Comparison of ENCODE assay signal across 15 mouse cellular contexts in genomic region chr12:65273807-65274206, GRCm38 (mm10). TPM values are rescaled to one million over a fixed set of nuclear protein-coding genes. Genes with fewer than 3 reads are reported as not detected.
DNase-seq lines count a peak whose midpoint lies in the region; ATAC-seq and TF ChIP-seq lines count a peak whose summit lies in the region.
"Had no signal": no experiment of that assay in that cellular context is flagged by ENCODE, and none has a peak within 500 bp of the region (broad histone marks: within the 10 kb centered on the region; RNA-seq: fewer than 3 reads in every experiment).

No protein-coding gene starts in this region.

- DNase-seq in cerebellum, adult 9-10 months = peak; percentile 11
- no peak for DNase-seq in cerebellum, adult 8-10 months
- DNase-seq in layer of hippocampus, adult 11-12 months (ENCODE audit: low spot score) = peak; percentile 21
- DNase-seq in layer of hippocampus, postnatal 10 days (ENCODE audit: low spot score in 2 of 2) = no peak
- DNase-seq in embryo, embryonic 11 days = peak; percentile 50
- DNase-seq in urinary bladder, adult 18-20 months (ENCODE audit: low spot score in 2 of 2) = no peak
- DNase-seq: kidney, adult 2 months; thymus, postnatal 14 days had no signal

- no peak for ATAC-seq in monocyte, adult 5-6 weeks (replicated peaks; ENCODE audit: insufficient number of reproducible peaks, low FRiP score, low TSS enrichment, poor library complexity, severe bottlenecking)

- peak; percentile 23; the same call in 1 of the 2 replicates for TF ChIP-seq CTCF in E14TG2a.4 (conservative IDR thresholded peaks at IDR 0.05; ENCODE audit: low read length)

- H3K9me3 ChIP-seq in E14TG2a.4 (ENCODE audit: low read length) = peaks cover 3% of the 10 kb centered on the region; the same call in 1 of the 2 replicates
- H3K9me3 ChIP-seq: embryonic facial prominence, embryonic 15.5 days; heart, embryonic 15.5 days; midbrain, embryonic 10.5 days had no signal

- H3K4me3 ChIP-seq in E14TG2a.4 (replicated peaks; ENCODE audit: low read length) = no peak overlapping the region
- H3K4me3 ChIP-seq: embryonic facial prominence, embryonic 15.5 days; heart, embryonic 15.5 days; midbrain, embryonic 10.5 days had no signal

- H3K27me3 ChIP-seq in E14TG2a.4 (ENCODE audit: insufficient read depth, low read length) = no peaks in the 10 kb centered on the region
- H3K27me3 ChIP-seq: embryonic facial prominence, embryonic 15.5 days; heart, embryonic 15.5 days had no signal

- H3K4me1 ChIP-seq in E14TG2a.4 (replicated peaks; ENCODE audit: low read depth, low read length) = peaks cover 11% of the 10 kb centered on the region
- H3K4me1 ChIP-seq: embryonic facial prominence, embryonic 15.5 days; heart, embryonic 15.5 days; midbrain, embryonic 10.5 days had no signal

- no peaks in the 10 kb centered on the region for H3K36me3 ChIP-seq in E14TG2a.4 (ENCODE audit: insufficient read depth, low read length)
- H3K36me3 ChIP-seq: embryonic facial prominence, embryonic 15.5 days; heart, embryonic 15.5 days; midbrain, embryonic 10.5 days had no signal

RNA-seq across cellular contexts. Expression of gene Wdr20rt, which starts 48.5 kb away (rescaled TPM):
- not detected for total RNA-seq in layer of hippocampus, postnatal 10 days (2021)
- not detected in 3 replicates for total RNA-seq in monocyte, adult 5-6 weeks (2017)
- total RNA-seq: gastrocnemius, adult 18-20 months; left cerebral cortex, adult 8-10 months had no signal

Comparison
In these comparisons a context has a peak if more than half of its experiments do, and no peak if none do; other contexts are left out.
1. DNase-seq: peak in cerebellum, adult 9-10 months (single experiment), layer of hippocampus, adult 11-12 months (single experiment) and embryo, embryonic 11 days (single experiment); none in cerebellum, adult 8-10 months (single experiment), layer of hippocampus, postnatal 10 days (0 of 2) and urinary bladder, adult 18-20 months (0 of 2).